Mouse (Mus musculus) midbrain, embryonic 13.5 days (tissue): ENCODE data around the gene Onecut3. TPM values are rescaled to one million over a fixed set of nuclear protein-coding genes. Genes with fewer than 3 reads are reported as not detected.

Experiments
- ATAC-seq: fragments of 200-750 bp; cut with Nextera tagmentation; 2 replicates; pipeline ENCODE4 v1.8.0; 2017; ENCODE audit warnings: mild to moderate bottlenecking, moderate TSS enrichment, moderate library complexity
- H3K27ac ChIP-seq: fragments of 300-500 bp; sonication (generic); 2 replicates; pipeline ENCODE4 v1.5.1; 2015; ENCODE audit warnings: inconsistent platforms, mild to moderate bottlenecking, moderate library complexity
- H3K27me3 ChIP-seq: fragments of 300-500 bp; sonication (generic); 2 replicates; pipeline ENCODE4 v1.6.1; 2015; ENCODE audit warnings: mild to moderate bottlenecking, inconsistent platforms
- H3K36me3 ChIP-seq: fragments of 300-500 bp; sonication (generic); 2 replicates; pipeline ENCODE4 v1.6.1; 2015; ENCODE audit warnings: mild to moderate bottlenecking, inconsistent platforms
- H3K4me1 ChIP-seq: fragments of 300-500 bp; sonication (generic); replicated peaks from 2 replicates; pipeline ENCODE4 v1.6.1; 2015; ENCODE audit warnings: inconsistent platforms
- H3K4me2 ChIP-seq: fragments of 300-500 bp; sonication (generic); replicated peaks from 2 replicates; pipeline ENCODE4 v1.6.1; 2015; ENCODE audit warnings: moderate library complexity, mild to moderate bottlenecking, inconsistent platforms
- H3K4me3 ChIP-seq: fragments of 300-500 bp; sonication (generic); replicated peaks from 2 replicates; pipeline ENCODE4 v1.5.1; 2015; ENCODE audit warnings: mild to moderate bottlenecking, inconsistent platforms
- H3K9ac ChIP-seq: fragments of 300-500 bp; sonication (generic); replicated peaks from 2 replicates; pipeline ENCODE4 v1.6.1; 2015; ENCODE audit warnings: mild to moderate bottlenecking, inconsistent platforms
- H3K9me3 ChIP-seq: fragments of 300-500 bp; sonication (generic); 2 replicates; pipeline ENCODE4 v1.6.1; 2016; ENCODE audit warnings: mild to moderate bottlenecking, inconsistent platforms
- WGBS: fragments of 180-500 bp; shearing (Covaris S2); methylation state at CpG from one replicate; pipeline ENCODE4 v1.1.7; 2015; 5-methylcytosine and 5-hydroxymethylcytosine counted together
- polyA plus RNA-seq: library from polyadenylated mRNA; unstranded; fragments of >200 nt; fragmentation: Nextera tagmentation; extraction: Ambion mirVana; gene quantifications from 2 replicates; pipeline ENCODE4 v1.2.1, GENCODE M21; 2015

Gene Onecut3
- 2.6 and 3.0 TPM in 2 replicates for polyA plus RNA-seq

GRCm38 (mm10) chr10:80494732-80495131 is at the start of gene Onecut3:
Gene Onecut3 (plus strand): TSS chr10:80494835.
- peak; percentile 32; the same call in 1 of the 2 replicates for ATAC-seq
- under 1% methylated on average over 42 of the region's 42 CpGs for WGBS
- H3K27ac ChIP-seq: peak within 1 kb of the TSS; percentile 76; the same call in 1 of the 2 replicates

GRCm38 (mm10) chr10:80445052-80445451 is 49.6 kb upstream of the Onecut3 start:
- H3K4me1 ChIP-seq: peaks cover 7% of the 10 kb centered on the region
- H3K4me2 ChIP-seq: no peak overlapping the region
- H3K27ac ChIP-seq: no peak overlapping the region
- no peaks in the 10 kb centered on the region for H3K36me3 ChIP-seq
- WGBS: 50% methylated on average over 1 of the region's 1 CpGs
- no peak overlapping the region for H3K4me3 ChIP-seq
- ATAC-seq: no peak
- H3K9me3 ChIP-seq: no peaks in the 10 kb centered on the region
- H3K27me3 ChIP-seq: peaks cover 34% of the 10 kb centered on the region
- peak overlapping the region; percentile 36; the same call in 1 of the 2 replicates for H3K9ac ChIP-seq

More at GRCm38 (mm10) chr10:80494732-80495131, at the start of gene Onecut3:
- Histone ChIP-seq H3K4me2 (peak within 1 kb of the TSS; percentile 58), H3K36me3 (no peaks in the 10 kb centered on the region), H3K4me1 (peaks cover 26% of the 10 kb centered on the region), H3K9me3 (no peaks in the 10 kb centered on the region), H3K4me3 (peak within 1 kb of the TSS; percentile 44), H3K9ac (peak within 1 kb of the TSS; percentile 65), H3K27me3 (peaks cover 99% of the 10 kb centered on the region)

GRCm38 (mm10) chr10:80445898-80446601 is 48.6 kb upstream of the Onecut3 start:
- Histone ChIP-seq H3K4me3 (no peak overlapping the region), H3K27me3 (peaks cover 37% of the 10 kb centered on the region)
- ATAC-seq: peak; percentile 85

GRCm38 (mm10) chr10:80450599-80450998 is 44.0 kb upstream of the Onecut3 start:
- ATAC-seq: no peak
- H3K9ac ChIP-seq: no peak overlapping the region
- 6% methylated on average over 6 of the region's 6 CpGs for WGBS

More at GRCm38 (mm10) chr10:80445898-80446601, 48.6 kb upstream of the Onecut3 start:
- Histone ChIP-seq H3K9me3 (no peaks in the 10 kb centered on the region), H3K4me2 (peak overlapping the region; percentile 37), H3K9ac (no peak overlapping the region), H3K27ac (no peak overlapping the region), H3K4me1 (peaks cover 7% of the 10 kb centered on the region), H3K36me3 (no peaks in the 10 kb centered on the region)
- WGBS: 7% methylated on average over 26 of the region's 26 CpGs

GRCm38 (mm10) chr10:80453601-80454000 is 41.0 kb upstream of the Onecut3 start:
- WGBS: 78% methylated on average over 10 of the region's 10 CpGs
- Histone ChIP-seq H3K27ac (no peak overlapping the region), H3K36me3 (no peaks in the 10 kb centered on the region), H3K4me1 (no peaks in the 10 kb centered on the region), H3K27me3 (peaks cover 15% of the 10 kb centered on the region; the same call in 1 of the 2 replicates), H3K9me3 (no peaks in the 10 kb centered on the region), H3K9ac (no peak overlapping the region), H3K4me3 (no peak overlapping the region), H3K4me2 (no peak overlapping the region)
- ATAC-seq: no peak

More at GRCm38 (mm10) chr10:80450599-80450998, 44.0 kb upstream of the Onecut3 start:
- H3K27ac ChIP-seq: no peak overlapping the region
- H3K4me1 ChIP-seq: peaks cover 4% of the 10 kb centered on the region
- peaks cover 27% of the 10 kb centered on the region for H3K27me3 ChIP-seq
- H3K36me3 ChIP-seq: no peaks in the 10 kb centered on the region
- H3K4me2 ChIP-seq: no peak overlapping the region
- no peak overlapping the region for H3K4me3 ChIP-seq
- H3K9me3 ChIP-seq: no peaks in the 10 kb centered on the region

- H3K4me2 ChIP-seq: no peak overlapping the region
- no peak overlapping the region for H3K27ac ChIP-seq
- peaks cover 12% of the 10 kb centered on the region; the same call in 1 of the 2 replicates for H3K27me3 ChIP-seq
- no peaks in the 10 kb centered on the region for H3K36me3 ChIP-seq
- WGBS: 83% methylated on average over 5 of the region's 5 CpGs
- no peaks in the 10 kb centered on the region for H3K9me3 ChIP-seq
- no peak overlapping the region for H3K4me3 ChIP-seq
- H3K9ac ChIP-seq: no peak overlapping the region
- no peaks in the 10 kb centered on the region for H3K4me1 ChIP-seq
- no peak for ATAC-seq
These were observed 39.9 kb upstream of the Onecut3 start for GRCm38 (mm10) chr10:80454781-80455180.

GRCm38 (mm10) chr10:80455697-80456096 is 38.9 kb upstream of the Onecut3 start:
- no peaks in the 10 kb centered on the region for H3K4me1 ChIP-seq
- H3K27ac ChIP-seq: no peak overlapping the region
- no peak overlapping the region for H3K4me2 ChIP-seq
- no peak for ATAC-seq
- no peaks in the 10 kb centered on the region for H3K9me3 ChIP-seq
- 89% methylated on average over 5 of the region's 5 CpGs for WGBS
- H3K27me3 ChIP-seq: peaks cover 10% of the 10 kb centered on the region; the same call in 1 of the 2 replicates
- H3K4me3 ChIP-seq: no peak overlapping the region
- H3K9ac ChIP-seq: no peak overlapping the region
- H3K36me3 ChIP-seq: no peaks in the 10 kb centered on the region

GRCm38 (mm10) chr10:80459236-80459635 is 35.4 kb upstream of the Onecut3 start:
- WGBS: 86% methylated on average over 10 of the region's 10 CpGs
- no peak overlapping the region for H3K9ac ChIP-seq
- no peak overlapping the region for H3K4me2 ChIP-seq
- no peaks in the 10 kb centered on the region for H3K36me3 ChIP-seq
- no peaks in the 10 kb centered on the region for H3K4me1 ChIP-seq
- no peak for ATAC-seq
- H3K9me3 ChIP-seq: no peaks in the 10 kb centered on the region
- H3K27me3 ChIP-seq: 0 out of 2 replicates have a peak, but pooled peaks cover 5% of the 10 kb centered on the region
- H3K4me3 ChIP-seq: no peak overlapping the region
- no peak overlapping the region for H3K27ac ChIP-seq

GRCm38 (mm10) chr10:80459671-80460070 is 35.0 kb upstream of the Onecut3 start:
- Histone ChIP-seq H3K4me2 (no peak overlapping the region), H3K27me3 (0 out of 2 replicates have a peak, but pooled peaks cover 5% of the 10 kb centered on the region), H3K4me1 (peaks cover 3% of the 10 kb centered on the region), H3K4me3 (no peak overlapping the region), H3K9me3 (no peaks in the 10 kb centered on the region), H3K27ac (no peak overlapping the region), H3K9ac (no peak overlapping the region), H3K36me3 (no peaks in the 10 kb centered on the region)
- no peak for ATAC-seq
- 94% methylated on average over 10 of the region's 11 CpGs for WGBS

GRCm38 (mm10) chr10:80460324-80460723 is 34.3 kb upstream of the Onecut3 start:
- 65% methylated on average over 4 of the region's 4 CpGs for WGBS
- no peak for ATAC-seq
- peaks cover 5% of the 10 kb centered on the region for H3K4me1 ChIP-seq
- H3K9me3 ChIP-seq: no peaks in the 10 kb centered on the region
- no peaks in the 10 kb centered on the region for H3K36me3 ChIP-seq
- peaks cover 6% of the 10 kb centered on the region for H3K27me3 ChIP-seq
- H3K4me3 ChIP-seq: no peak overlapping the region
- H3K27ac ChIP-seq: no peak overlapping the region
- H3K9ac ChIP-seq: no peak overlapping the region
- H3K4me2 ChIP-seq: no peak overlapping the region

- H3K27me3 ChIP-seq: peaks cover 9% of the 10 kb centered on the region
- H3K27ac ChIP-seq: no peak overlapping the region
- no peak overlapping the region for H3K9ac ChIP-seq
- no peak overlapping the region for H3K4me3 ChIP-seq
- peaks cover 5% of the 10 kb centered on the region for H3K4me1 ChIP-seq
- no peak for ATAC-seq
- no peak overlapping the region for H3K4me2 ChIP-seq
- H3K36me3 ChIP-seq: no peaks in the 10 kb centered on the region
- 80% methylated on average over 7 of the region's 7 CpGs for WGBS
- H3K9me3 ChIP-seq: no peaks in the 10 kb centered on the region
These were observed 33.3 kb upstream of the Onecut3 start for GRCm38 (mm10) chr10:80461346-80461745.

- 0 out of 2 replicates have a peak overlapping the region, but pooled peaks have one; percentile 32 for H3K9ac ChIP-seq
- no peaks in the 10 kb centered on the region for H3K9me3 ChIP-seq
- peaks cover 9% of the 10 kb centered on the region for H3K27me3 ChIP-seq
- 6% methylated on average over 19 of the region's 19 CpGs for WGBS
- no peak overlapping the region for H3K4me3 ChIP-seq
- H3K27ac ChIP-seq: no peak overlapping the region
- ATAC-seq: peak; percentile 56; the same call in 1 of the 2 replicates
- no peaks in the 10 kb centered on the region for H3K36me3 ChIP-seq
- H3K4me2 ChIP-seq: peak overlapping the region; percentile 33
- peaks cover 5% of the 10 kb centered on the region for H3K4me1 ChIP-seq
These were observed 30.1 kb upstream of the Onecut3 start for GRCm38 (mm10) chr10:80464381-80465035.
